Mouse (Mus musculus): ENCODE data around the gene Actn4.

DNA sequence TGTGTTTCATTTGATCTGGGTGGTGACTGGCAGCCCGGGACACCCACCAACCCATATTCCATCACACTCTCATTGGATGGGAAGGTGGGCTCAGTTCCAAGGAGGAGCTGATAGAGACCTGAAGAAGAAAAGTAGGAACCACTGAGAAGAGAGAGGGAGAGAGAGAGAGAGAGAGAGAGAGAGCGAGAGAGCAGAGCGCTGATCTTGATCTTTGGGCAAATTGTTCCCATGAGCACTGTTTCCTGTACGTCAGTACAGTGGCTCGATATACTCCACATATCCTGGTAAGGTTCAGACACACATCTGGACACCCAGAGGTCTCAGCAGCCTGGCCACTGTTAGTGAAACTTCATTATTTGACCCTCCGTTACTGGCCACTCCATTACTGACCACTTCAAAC, 98.6 kb downstream of the Actn4 start, which contains the start of gene Lgals7:
- no peak for TF ChIP-seq CTCF (IDR thresholded peaks at IDR 0.05; ENCODE audit: control insufficient read depth, insufficient read depth, insufficient read length)
- TF ChIP-seq CEBPB (IDR thresholded peaks at IDR 0.05; ENCODE audit: low read depth): no peak
